Mouse (Mus musculus) embryo, embryonic 9.5 days (tissue): Measurements from ENCODE around the gene Spcs3.

ENCODE experiments used
- DNase-seq: peaks from one replicate; pipeline ENCODE4 v3.0.0-alpha.2; 2017; ENCODE audit errors: extremely low spot score

The Spcs3 gene

DNA sequence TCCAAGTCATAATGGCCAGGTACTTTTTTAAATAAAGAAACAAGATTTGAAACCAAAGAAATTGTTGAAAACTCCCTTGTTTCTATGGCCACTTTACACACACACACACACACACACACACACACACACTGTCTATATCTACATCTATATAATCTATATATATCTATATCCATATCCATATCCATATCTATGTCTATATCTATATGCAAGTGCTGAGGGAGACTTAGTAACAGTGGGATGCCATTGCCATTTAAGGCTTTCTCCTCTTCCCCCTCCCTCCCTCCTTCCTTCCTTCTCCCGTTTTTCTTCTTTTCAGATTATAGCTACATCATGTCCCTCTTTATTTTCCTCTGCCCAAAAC lies 21.7 kb downstream of the Spcs3 start:
- no peak for DNase-seq

DNA sequence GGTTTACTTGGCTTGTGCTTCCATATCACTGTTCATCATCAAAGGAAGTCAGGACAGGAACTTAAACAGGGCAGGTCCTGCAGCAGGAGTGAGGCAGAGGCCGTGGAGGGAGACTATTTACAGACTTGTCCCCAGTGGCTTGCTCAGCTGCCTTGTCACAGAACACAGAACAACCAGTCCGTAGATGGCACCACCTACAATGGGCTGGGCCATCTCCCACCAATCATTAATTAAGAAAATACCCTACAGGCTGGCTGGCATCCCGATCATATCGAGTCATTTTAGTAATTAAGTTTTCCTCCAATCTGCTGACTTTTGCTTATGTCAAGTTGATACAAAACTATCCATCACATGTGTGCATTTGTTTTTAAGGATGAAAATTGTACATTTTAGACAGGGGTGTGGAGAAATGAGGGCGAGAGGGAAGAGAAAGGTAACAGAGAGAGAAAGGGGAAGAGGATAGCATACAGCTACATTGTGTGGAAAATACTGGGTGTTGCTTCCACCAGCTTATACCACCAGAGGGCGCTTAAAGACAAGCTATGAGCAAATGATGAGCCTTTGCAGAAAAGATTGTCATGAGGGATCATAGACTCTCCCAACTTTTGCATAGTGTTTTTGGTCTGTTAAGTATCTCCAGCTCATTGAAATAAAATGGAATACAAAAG lies 22.2 kb downstream of the Spcs3 start:
- DNase-seq = peak; percentile 76

DNA sequence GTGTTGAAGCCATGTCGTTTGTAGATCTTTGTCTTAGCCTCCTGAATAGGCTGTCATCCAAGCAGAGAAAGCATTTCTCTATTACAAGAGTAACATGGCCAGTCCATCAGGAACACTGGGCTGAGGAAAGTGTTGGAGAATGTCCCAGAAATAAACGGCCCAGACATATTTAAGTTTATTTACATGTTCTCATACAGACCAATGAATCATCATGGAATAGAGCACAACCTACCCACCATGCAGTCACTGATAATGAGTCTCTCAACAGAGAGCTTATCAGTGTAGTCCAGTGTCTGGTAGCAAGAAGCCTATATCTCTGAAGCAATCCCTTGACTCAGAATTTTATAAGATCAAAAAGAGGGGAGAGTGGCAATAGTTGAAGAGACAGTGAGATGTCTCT lies 24.7 kb downstream of the Spcs3 start:
- DNase-seq = no peak

DNA sequence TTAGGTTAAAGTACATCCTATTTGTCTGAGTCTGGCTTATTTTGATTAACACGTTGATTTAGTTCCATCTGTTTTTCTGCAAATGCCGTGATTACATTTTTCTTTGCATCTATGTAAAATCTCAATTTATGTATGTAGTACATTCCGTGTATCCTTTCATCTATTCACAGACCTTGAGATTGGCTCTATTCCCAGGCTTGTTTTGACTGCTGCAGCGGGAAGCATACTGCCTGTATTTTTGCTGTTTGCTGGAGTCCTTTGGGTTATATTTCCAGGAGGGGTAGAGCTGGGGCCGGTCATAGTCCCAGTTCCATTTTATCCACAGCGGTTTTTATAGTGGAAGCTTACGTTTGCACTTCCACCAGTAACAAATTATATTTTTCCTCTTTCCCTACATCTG lies 26.7 kb downstream of the Spcs3 start:
- no peak for DNase-seq

DNA sequence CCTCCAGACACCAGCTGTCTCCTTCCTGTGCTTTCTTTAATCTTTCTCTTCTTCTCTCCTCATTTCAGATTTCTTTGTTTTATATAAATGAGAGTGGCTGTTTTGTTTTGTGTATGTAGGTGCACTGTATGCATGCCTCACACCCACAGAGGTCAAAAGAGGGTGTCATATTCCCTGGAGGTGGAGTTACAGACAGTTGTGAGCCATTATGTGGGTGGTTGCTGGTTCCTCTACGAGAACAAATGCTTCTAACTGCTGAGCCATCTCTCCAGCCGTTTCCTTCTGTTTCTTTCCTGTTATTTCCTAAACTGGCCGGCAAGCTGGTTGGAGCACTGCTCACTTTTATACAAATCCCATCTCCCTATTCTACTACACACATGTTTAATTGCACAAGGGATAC lies 35.9 kb downstream of the Spcs3 start:
- no peak for DNase-seq

DNA sequence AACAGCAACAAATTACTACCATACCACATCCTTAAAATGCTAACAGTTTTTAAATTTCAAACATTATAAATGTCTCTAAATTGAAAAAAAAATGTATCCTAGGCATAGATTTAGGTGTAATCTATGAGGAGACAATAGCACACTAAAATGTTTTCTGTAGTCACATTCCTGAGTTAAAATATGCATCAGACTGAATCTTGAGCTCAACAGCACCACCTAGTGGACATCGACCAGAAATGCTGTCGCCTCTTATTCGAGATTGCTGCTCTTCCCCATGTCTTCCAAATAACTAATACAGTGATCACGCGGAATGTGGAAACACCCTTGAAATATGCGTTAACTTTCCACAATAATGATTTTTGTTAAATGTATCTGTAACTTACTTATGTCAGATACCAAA lies 36.7 kb downstream of the Spcs3 start:
- peak; percentile 62 for DNase-seq

DNA sequence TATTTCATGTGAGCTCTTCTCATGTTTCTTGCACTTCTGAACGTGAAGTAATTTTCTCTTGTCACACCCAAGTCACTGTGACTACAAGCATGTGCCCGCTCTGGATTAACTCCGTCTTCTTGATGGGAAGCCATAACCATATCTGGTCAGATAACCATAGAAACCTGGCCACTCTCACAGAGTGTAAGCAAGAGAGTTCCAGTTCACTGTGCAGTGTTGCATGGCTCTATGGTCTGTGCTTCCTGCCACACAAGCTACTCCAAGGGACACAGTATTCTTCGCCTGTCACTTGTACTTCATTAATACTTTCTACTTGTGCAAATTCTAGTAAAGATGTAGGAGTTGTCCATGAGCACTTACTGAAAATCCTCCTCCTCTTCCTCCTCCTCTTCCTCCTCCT lies 37.9 kb downstream of the Spcs3 start:
- DNase-seq = no peak

DNA sequence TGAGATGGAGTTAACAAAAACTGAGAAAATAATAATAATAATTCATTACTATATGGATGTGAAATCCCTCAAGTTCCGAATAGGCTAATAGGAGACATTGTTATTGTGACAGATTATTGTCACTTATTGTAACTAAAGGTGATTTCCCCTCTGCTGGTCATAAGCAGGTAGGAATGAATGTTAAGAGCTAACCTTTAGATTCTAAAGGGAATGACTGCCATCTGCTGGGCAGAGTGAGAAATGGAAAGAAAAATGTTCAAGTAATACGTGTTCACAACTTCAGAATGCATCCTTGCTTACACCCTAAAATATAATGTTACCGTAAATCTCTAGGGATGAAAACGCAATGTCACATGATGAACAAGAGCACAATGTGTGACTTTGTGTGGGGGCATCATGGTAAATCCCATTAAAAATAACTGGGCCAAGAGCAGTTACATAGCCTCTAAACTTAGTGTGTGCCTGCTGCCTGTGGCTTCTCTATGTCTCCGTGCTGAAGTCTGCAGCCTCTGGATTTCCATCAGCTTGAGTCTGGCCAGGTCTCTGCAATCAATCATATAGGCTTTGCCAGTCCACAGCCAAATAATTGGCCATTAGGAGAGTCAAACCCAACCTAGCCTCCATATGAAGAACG lies 38.6 kb downstream of the Spcs3 start:
- peak; percentile 63 for DNase-seq

DNA sequence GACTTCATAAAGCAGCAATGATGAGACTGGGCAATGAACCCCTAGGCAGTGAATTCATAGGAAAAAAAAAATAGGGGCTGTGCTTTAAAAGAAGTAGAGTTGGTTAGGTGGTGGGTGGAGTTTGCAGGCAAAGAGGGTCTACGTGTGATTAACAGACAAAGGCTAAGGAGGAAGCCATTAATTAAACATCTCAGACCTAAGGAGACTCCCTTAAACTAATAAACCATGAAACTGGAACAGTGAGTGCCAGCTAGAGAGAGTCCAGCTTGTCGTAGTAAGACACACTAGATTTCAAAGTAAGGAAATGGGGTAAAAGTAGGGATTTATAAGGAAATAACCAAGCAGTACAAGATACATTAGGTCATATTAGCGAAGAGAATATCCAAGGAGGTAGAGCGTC lies 41.4 kb downstream of the Spcs3 start:
- no peak for DNase-seq

DNA sequence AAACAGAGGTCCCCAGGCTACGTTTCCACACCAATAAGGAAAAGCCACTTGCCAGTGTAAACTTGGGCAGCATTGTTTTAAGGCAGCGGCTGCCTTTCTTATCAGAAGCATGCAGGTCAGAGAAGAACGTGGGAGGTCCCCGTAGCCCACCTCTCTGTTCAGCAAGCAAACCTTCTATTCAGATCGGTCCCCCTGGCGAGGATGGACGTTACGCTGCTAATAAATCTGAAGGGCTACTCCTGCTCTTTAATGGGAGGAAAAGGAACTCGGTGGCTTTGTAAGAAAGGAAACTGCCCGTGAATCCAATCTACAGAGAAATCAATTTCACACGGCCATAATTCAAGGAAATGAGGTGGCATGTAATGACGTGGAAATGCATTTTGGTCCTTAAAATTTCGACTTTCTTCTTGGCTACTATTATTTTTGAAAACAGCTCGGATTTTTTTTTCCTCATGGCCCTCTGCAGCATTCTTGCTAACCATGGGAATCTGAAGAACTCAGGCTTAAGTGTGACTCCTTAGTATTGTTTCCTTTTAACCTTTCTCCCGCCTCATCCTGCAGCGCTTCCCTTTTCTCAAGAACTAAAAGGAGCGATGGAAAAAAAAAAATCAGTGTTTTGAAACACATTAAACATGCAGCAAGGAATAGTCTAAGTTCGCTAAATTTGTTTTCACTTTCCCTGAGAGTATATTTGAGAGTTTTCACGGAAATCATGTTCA lies 43.1 kb downstream of the Spcs3 start:
- no peak for DNase-seq
